Mouse (Mus musculus) adrenal gland, postnatal 36 days (tissue): ENCODE results near the gene Aff1. TPM values are rescaled to one million over a fixed set of nuclear protein-coding genes. Genes with fewer than 3 reads are reported as not detected.

Source experiments
- DNase-seq, 2 experiments: peaks; one replicate each; pipeline ENCODE4 v3.0.0; 2021; ENCODE audit warnings: mixed read lengths in 1 of 2
- total RNA-seq, 2 experiments: library from RNA; stranded (reverse); gene quantifications; 2 replicates each; pipeline ENCODE4 v1.2.3; 2021

Gene Aff1
- total RNA-seq, 2 experiments from 2014 or later = 40.8 to 44.1 TPM

DNA sequence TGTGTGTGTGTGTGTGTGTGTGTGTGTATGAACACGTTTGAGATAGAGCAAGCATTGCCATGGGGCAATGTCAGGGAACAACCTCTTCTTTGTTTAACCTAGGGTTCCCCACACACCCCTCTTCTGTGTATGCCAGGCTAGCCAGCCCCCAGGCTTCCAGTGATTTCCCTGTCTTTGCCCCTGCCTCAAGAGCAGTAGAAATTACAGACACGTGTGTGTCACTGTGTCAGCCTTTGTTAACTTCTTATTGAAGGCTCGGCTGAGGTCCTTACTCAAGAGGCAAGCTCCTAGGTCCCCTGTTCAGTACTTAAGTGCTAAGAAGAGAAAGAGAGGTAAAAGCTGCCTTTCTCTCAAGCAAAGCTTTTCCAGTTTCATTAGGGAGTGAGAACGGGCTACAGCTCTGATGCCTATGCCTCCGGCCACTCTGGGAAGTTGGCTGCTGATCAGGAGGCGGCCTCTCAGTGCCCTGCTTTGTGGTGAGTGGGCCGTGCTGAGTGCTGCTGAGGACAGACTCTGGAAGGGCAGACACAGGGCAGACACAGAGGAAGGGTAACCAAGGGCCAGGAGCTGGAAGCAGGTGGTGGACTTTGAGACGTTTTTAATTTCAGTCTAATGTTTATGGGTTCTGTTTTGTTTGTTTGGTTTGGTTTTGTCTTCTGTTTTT, 111.9 kb downstream of the Aff1 start:
- DNase-seq = peak; percentile 77 to 79

DNA sequence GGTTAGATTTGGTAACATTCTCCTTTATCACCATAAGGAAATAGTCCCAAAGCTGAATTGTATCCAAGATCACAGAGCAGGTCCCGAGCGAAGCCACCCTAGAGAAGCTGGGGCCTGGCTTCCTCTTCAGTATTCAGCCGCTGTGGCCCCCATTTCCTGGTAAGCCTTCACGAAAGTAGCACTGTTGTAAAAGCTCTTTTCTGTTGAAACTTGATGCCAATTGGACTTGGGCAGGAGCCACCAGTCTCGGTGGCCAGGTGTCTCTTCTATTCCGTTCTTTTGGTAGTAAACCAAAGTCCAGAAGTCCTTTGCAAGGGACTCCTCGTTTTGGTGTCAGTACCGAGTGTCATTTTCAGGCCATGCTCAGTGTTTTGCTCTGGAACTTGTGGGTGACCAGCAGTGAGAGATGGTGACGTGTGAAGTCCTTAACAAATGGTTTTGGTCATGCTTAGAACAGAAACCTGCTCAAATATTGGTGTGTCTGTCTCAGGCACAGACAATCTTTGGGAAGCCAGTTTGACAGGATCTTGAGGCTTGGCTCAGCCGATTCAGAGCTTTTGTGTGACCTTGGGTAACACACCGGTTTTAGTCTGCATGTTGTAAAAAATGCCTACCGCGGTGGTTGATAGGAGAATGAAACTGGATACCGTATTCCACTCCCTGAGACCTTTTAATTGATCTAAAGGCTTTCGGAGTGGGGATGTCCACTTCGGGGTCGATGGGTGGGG, 114.8 kb downstream of the Aff1 start:
- no peak for DNase-seq

DNA sequence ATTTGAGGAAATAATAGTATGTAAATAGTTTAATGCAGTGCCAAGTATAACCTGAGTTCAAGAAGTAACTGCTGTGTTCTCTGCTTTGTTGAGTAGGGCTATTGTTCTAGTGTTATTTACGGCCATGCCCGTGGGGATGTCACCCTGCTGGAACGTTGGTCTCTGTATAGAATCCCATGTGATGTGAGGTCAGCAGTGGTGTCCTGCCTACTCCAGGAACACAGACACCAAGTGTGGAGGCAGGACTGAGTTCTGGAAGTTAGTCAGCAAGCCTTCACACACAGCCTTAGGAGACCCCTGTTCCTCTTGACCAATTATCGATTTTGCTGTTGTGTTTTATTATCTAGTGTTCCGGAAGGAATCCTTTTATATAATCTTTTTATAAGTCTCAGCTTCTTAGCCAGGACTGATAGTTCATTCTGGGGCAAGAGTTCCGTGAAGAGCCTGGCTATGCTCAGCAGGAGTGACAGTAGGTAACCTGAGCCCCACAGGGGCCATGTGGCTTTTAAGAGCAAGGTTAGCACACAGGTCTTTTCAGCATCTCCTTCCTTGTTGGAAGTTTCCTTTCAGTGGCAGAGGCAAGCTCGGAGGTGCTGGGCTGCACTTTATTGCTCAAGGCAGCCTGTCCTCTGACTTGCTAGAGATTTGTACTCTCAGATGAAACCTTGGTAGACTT, 115.6 kb downstream of the Aff1 start:
- DNase-seq = no peak

DNA sequence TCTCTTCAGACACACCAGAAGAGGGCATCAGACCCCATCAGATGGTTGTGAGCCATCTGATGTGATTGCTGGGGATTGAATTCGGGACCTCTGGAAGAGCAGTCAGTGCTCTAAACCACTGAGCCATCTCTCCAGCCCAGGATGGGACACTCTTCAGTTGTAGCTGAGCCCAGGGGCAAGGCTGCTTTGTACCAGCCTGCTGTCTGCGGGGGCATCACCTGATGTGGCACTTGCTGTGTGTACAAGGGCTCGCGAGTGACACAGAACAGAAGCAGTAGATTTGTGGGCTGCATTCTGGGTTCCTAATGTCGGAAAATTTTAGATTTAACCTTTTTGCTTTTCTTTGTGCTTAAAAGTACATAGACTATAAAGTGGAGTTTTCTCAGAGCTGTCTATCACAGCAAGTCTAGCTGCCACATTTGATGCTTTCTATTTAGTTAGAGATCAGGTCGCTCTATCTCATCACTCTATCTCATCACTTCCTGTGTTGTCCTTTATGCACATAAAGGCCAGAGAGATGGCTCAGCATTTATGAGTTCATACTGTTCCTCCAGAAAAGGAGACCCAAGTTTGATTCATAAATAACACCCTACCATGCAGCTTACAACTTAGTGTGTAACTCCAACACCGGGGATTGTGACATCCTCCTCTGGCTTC, 117.6 kb downstream of the Aff1 start:
- DNase-seq = no peak

DNA sequence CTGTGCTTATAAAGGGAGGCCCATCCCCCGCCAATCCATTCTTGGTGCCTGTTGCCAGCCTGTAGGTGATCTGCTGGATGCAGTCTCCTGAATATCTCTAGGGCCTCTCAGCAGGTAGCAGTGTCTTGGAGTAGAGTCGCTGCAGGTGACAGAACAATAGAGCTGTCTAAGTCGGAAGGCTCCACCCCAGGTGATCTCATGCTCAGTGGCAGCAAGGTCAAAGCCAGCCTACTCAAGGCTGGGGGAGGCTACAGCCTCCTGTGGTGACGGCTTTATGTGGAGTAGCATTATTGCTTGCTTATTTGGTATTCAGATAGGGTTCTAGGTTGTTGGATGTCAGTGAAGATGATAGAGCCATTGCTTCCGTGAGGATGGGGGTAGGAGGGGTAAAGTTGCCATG, 121.1 kb downstream of the Aff1 start:
- no peak for DNase-seq

DNA sequence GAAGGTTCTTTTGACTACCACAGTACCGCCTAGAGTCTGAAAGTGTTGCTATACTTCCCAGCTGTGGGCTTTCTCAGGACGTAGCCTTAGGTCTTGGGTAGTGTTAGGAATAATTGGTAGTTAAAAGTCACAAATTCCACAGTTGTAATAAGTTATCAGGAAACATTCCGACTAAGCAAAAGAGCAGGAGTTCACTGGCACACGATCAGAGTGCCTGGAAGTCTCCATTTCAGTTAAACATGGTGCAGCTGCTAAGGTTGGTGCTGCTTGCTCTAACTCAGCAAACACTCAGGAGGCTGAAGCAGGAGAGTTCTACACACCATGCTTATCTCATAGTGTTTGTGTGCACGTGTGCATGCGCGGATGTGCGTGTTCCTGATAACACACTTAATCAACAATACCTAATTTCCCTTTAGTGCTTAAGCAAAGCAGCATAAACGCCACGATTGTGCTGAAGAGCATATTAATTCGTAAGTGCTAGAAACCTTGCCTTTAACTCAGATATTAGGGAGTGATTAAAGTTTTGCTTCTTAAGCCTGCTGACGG, 121.9 kb downstream of the Aff1 start:
- DNase-seq = no peak

DNA sequence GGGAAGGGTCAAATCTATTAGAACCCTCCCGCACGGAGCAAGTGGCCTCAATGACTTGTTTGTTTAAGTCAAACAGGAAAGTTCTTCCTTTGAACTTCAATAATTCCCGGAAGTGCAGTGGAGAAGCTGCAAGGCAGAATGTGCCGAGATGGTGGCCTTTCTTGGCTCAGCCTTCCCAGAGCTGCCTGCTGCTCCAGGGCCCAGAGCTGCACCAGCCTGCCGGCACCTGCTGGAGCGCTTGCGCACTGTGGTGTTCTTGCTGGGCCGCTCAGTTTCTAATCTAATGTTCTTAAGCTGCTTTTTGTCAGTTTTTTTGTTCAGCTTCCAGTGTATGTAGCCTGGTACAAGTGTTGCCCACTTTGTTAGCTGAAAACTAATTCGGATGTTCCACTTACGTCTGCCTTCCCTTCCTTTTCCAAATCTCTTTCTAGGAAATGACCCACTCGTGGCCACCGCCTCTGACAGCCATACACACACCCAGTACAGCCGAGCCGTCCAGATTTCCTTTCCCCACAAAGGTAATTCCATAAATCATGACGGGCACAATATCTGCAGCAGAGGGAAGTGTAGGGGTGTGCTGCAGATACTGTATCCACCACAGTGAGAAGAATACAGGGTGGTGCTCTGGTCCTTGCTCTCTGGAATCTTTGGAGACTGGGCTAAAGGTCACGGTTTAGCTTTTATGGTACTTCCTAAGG, 122.5 kb downstream of the Aff1 start:
- no peak for DNase-seq

DNA sequence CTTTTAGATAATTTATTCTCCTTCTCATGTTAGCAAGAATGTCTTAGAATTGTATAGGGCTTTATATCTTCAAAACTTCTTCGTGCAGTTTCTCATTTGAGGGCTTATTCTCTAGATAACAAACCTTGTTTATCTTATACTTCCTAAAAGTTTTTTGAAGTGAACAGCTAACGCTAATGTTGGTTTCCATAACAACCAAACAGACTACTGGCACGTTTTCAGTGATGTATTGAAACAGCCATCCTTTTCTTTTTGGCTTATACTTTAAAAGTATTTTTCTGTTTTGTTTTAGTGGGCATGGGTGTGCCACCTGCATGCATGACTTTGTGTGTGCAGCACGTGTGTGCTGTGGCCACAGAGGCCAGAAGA, 123.1 kb downstream of the Aff1 start:
- DNase-seq = no peak

DNA sequence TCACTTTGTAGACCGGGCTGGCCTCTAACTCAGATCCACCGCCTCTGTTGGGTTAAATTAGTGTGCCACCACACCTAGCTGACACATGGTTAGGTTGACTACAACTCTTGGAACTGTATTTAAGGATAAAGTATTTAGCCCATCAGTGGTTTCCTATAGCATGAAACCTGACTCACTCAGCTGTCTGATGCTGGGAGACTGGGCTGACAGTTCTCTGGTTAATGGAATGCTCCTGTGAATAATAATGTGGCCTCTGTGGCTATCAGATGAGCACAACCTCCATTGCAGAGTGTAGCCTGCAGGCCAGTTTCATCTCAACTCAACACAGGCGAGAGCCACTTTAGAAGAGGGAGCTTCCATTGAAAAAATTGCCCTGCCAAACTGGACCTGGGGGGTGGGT, 124.5 kb downstream of the Aff1 start:
- DNase-seq = no peak

DNA sequence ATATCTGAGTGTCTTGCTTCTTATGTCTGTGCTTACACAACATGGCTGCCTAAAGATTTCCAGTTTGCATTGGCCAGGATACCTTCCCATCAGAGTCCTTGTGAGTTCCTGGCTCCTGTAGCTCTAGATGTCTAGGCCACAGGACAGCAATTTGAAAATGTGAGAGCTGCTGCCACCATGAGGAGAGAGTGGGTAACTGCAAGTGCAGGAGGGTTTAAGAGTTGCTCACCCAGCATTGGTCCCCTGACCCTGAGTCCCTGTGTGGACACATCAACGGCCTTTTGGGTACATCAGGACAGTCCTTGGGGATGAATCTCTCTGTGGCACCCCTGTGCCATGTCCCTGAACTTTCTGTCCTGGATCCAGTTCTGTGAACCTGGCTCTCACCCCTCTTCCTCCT, 125.6 kb downstream of the Aff1 start:
- peak; percentile 83 to 84 for DNase-seq

DNA sequence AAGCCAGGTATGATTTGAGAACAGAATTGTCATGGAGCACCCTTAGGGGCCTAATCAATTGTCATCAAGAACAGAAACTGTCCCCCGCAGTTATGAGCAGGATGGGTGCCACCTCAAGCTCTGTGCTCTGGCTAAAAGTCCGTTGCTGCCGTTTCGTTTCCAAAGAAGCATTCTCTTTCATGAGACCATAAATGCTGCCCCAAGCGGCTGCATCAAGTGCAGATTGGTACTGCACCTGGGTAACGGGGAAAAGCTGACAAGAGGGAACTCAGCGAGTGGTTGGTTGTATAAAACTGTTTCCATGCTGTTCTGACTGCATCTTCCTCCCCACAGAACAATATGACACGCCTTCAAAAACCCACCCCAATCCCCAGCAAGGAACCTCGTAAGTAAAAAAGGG, 126.4 kb downstream of the Aff1 start:
- DNase-seq = no peak

DNA sequence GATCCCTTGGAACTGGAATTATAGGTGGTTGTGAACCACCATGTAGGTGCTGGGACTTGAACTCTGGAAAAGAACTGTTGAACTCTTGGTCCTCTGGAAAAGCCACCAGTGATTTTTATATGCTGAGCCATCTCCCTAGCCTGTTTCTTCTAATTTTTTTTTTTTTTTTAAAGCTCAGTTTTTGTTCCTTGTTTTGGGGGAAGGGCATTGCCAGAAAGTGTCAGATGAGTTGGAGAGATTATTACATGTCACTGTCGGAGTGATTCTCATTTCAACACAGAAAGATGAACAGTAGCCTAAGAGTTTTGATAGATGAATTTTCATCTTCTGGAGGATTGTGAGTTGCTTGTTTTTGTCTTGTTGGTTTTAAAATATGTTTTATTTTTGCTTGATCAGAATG, 127.5 kb downstream of the Aff1 start:
- no peak for DNase-seq

DNA sequence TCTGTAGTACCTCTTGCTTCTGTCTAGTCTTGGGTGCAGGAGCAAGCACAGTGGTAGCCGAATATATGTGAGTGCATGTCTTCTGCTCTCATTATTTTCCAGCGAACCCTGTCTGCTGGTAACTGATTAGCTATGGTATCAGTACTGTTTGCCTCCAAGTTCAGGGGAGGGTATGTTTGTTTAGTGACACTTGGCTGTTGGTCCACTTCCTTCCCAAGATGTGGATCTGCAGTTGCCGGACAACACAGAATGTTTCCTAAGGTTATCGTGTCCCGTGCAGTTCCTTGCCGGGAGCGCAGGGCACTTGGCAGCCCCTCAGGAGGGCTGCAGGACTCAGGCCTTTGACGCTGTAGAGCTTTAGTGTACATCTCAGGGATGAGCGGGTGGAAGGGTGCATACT, 128.9 kb downstream of the Aff1 start:
- DNase-seq = no peak

DNA sequence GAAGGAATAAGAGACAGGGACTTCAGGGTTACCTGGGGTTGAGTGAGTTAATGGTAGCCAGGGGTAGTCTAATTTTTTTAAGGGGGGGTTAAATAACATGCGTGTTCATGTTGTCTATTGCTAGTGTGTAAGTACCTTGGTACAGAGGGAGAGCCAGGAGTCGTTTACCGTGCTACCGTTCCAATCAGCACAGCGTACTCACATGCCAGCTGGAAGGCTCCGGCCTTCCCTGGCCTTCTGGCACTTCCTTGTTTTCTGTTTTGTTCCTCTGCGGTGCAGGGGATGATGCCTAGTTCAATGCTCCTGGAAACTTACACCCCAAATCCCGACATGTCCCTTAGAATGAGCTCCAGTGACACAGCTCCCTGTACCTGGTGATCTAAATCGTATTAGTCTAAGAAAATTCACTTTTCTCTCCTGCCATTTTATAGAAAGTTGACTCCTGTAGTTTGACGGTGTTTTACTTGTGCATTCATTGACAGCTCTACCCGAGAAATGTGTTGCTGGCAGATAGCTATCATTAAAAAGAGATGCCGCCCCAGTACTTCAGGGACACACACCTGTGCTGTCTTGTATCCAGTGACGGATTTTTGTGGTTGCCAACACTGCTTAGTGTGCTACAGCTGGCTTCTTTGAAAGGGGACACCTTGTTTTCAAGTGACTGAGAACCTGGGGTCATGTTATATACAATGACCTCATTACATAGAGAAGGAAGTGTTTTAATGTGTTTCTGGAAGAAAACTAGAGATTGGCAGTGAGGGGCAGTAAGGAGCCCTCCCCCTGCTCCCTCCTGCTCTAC, 129.5 kb downstream of the Aff1 start:
- DNase-seq = no peak

DNA sequence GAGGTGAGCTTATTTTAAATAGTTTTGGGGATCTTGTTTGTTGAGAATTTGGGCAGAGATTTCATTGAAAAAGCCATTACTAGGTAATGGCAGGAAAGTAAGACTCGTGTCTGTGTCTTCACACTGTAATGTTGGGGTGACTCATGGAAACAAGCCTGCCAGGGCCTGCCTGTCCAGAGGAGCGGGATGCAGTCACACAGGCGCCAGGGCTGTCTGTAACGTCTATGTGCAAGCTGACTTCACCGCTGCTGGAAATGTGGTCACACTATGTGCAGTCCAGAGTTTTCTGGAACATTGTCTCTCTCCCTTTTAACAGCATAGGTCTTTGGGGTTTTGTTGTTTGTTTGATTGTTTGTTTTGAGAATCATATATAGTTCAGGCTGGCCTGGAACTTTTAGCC, 130.8 kb downstream of the Aff1 start:
- DNase-seq = peak in 1 of 2 experiments; percentile 48

DNA sequence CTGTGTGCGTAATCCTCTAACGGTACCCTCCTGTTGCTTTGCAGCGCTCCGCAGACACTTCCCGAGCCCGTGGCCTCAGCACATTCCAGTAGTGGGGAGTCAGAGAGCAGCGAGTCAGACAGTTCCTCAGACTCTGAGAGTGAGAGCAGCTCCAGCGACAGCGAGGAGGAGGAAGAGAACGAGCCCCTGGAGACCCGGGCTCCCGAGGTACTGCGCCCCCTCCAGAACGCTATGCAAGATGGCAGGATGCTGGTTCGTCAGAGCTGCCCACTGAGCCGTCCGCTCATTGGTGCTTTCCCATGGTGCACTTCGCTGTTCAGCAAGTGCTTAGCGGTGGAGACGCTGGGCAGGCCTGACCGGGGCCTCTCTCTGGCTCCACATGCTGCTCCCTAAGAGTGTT, 136.1 kb downstream of the Aff1 start:
- no peak for DNase-seq

DNA sequence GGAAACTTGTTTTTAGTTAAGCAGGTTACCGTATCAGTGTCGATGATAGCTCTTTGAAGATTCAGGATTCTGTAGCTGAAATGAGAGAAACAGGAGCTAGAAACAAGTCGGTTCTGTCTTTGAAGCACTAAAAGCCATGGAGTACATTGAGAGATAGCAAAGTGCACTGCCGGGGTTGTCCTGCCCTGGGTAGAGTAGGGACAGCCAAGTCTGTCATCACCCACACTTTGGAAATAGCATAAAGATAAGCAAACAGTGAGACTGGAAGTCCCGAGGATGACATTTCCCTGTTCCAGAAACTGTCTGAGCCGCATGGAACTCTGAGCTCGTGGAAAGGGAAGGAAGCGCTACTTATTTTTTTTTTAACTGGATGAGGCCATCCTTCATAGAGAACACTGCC, 136.6 kb downstream of the Aff1 start:
- DNase-seq = no peak

DNA sequence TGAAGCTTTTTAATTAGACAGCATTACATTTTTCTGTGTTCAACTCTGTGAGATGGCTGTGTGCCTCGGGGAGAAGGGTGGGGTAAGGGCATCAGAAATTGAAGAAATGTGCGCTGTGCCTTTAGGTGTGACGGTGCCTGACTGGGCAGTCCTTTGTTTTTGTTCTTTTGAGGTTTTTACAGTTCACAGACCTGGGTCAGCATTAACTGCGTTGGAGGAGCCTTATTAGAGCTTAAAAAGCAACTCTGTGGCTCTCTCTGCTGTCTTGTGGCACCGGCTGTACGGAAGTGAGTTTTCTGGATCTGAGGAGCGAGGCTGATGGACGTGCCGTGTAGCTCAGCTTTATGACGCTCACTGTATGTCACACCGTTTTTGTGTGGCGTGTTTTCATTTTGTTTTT, 137.0 kb downstream of the Aff1 start:
- no peak for DNase-seq

DNA sequence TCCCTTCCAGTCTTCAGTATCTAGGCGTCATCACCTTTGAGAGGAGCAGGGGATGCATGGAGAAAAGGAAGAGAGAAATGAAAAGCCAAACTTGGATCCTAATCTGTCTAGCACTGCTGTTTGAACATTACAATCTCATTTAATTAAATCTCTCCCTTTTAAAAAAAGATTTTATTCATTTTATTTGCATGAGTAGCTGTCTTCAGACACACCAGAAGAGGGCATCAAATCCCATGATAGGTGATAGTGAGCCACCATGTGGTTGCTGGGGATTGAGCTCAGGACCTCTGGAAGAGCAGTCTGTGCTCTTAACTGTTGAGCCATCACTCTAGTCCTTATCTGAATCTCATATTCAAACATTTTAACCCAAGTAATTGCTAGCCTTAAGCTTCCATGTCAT, 138.7 kb downstream of the Aff1 start:
- no peak for DNase-seq

DNA sequence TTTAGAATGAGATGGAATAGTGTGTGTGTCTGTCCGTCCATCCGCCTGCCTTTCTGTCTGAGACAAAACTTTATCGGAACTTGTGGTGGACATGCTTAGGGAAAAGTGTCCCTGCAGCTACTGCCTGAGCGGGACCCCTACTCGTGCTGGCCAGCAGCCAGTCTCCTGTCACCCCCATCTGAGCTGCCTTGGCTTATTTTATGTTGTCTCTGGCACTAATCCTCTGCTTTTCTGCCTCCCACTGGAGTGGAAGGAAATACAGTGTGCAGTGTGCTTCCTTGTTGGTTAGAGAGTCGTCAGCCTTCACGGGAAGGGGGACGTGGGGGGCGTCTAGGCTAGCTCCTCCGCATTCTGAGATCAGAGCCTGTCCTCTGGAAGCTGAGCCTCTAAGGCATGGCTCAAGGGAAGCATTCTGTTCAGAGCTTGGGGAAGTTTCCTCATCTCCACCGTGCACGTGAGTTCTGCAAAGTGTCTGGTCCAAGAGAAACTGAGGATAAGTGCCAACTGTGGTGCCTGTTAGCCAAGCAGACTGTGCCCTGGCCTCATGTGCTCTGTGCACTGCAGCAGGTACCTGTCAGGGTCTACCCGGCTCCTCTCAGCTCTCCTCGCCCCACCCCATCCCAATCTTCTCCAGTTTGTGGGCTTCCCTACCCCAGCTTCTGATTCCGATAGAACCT, 143.4 kb downstream of the Aff1 start:
- DNase-seq = no peak
